Mouse (Mus musculus) ES-E14 (cell line): Measurements from ENCODE around the gene Izumo4. TPM values are rescaled to one million over a fixed set of nuclear protein-coding genes. Genes with fewer than 3 reads are reported as not detected.

Experiments used
- DNase-seq: peaks from one replicate; pipeline ENCODE4 v3.0.0-alpha.2; 2013; ENCODE audit warnings: low read depth, low spot score
- H3K27ac ChIP-seq: 2 replicates; pipeline ENCODE4 v1.5.1; 2012; ENCODE audit warnings: low read depth, mild to moderate bottlenecking, low read length, moderate library complexity, mixed read lengths; ENCODE audit not compliant: poor library complexity, insufficient read depth, severe bottlenecking
- H3K36me3 ChIP-seq: 2 replicates; pipeline ENCODE4 v1.6.1; 2012; ENCODE audit warnings: mild to moderate bottlenecking, low read length, moderate library complexity, mixed read lengths; ENCODE audit not compliant: control insufficient read depth, poor library complexity, insufficient read depth, severe bottlenecking
- H3K4me1 ChIP-seq, 2 experiments: fragments of 150-350 bp in 1 of 2; sonication (generic) in 1 of 2; 2 replicates each; pipeline ENCODE4 v1.6.1; 2012; ENCODE audit warnings: low read length in 2 of 2, mild to moderate bottlenecking in 1 of 2, mixed read lengths in 1 of 2; ENCODE audit not compliant: control insufficient read depth in 2 of 2, insufficient read depth in 2 of 2, poor library complexity in 1 of 2
- H3K4me3 ChIP-seq, 2 experiments: fragments of 150-350 bp in 1 of 2; sonication (generic) in 1 of 2; 2 replicates each; pipeline ENCODE4 v1.5.1; 2012; ENCODE audit warnings: low read length in 2 of 2, low read depth in 1 of 2, mild to moderate bottlenecking in 1 of 2, mixed read lengths in 1 of 2; ENCODE audit not compliant: insufficient read depth in 1 of 2, poor library complexity in 1 of 2, severe bottlenecking in 1 of 2
- H3K9ac ChIP-seq: 2 replicates; pipeline ENCODE4 v1.6.1; 2012; ENCODE audit warnings: low read depth, mild to moderate bottlenecking, low read length, mixed read lengths; ENCODE audit not compliant: poor library complexity, insufficient read depth, severe bottlenecking
- H3K9me3 ChIP-seq: fragments of 150-350 bp; sonication (generic); 2 replicates; pipeline ENCODE4 v1.6.1; 2012; ENCODE audit warnings: low read depth, mild to moderate bottlenecking, low read length; ENCODE audit not compliant: control insufficient read depth, insufficient read depth
- CHD2 ChIP-seq: IDR thresholded peaks from 2 replicates; pipeline ENCODE4 v1.6.1; 2014; ENCODE audit warnings: mild to moderate bottlenecking, low read depth, low read length, inconsistent platforms
- HCFC1 ChIP-seq: IDR thresholded peaks from 2 replicates; pipeline ENCODE4 v1.6.1; 2012; ENCODE audit warnings: low read length, inconsistent platforms, borderline replicate concordance; ENCODE audit not compliant: insufficient read depth
- MAFK ChIP-seq: IDR thresholded peaks from 2 replicates; pipeline ENCODE4 v1.6.1; 2014; ENCODE audit warnings: mild to moderate bottlenecking, low read depth, low read length, inconsistent platforms; ENCODE audit not compliant: insufficient read depth
- ZC3H11A ChIP-seq: IDR thresholded peaks from 2 replicates; pipeline ENCODE4 v1.6.1; 2012; ENCODE audit warnings: low read depth, mild to moderate bottlenecking, inconsistent platforms, low read length, borderline replicate concordance
- ZNF384 ChIP-seq: IDR thresholded peaks from 2 replicates; pipeline ENCODE4 v1.6.1; 2012; ENCODE audit warnings: low read depth, low read length, inconsistent platforms
- in situ Hi-C, 2 experiments: fragments of 600-800 bp; cut with MboI; formaldehyde crosslinking; loops; one replicate each; pipeline ENCODE4 v1.15.1; 2025; ENCODE audit warnings: low sequenced_read_pairs in 2 of 2, inconsistent platforms in 1 of 2; ENCODE audit not compliant: unreplicated experiment in 2 of 2
- total RNA-seq: library from RNA; depleted of rRNA; stranded (reverse); fragments of 300-350 nt; gene quantifications from 2 replicates; pipeline ENCODE4 v1.2.3, GENCODE M21; 2012

Gene Izumo4
- total RNA-seq, 1 experiment, result 8.9 TPM

DNA sequence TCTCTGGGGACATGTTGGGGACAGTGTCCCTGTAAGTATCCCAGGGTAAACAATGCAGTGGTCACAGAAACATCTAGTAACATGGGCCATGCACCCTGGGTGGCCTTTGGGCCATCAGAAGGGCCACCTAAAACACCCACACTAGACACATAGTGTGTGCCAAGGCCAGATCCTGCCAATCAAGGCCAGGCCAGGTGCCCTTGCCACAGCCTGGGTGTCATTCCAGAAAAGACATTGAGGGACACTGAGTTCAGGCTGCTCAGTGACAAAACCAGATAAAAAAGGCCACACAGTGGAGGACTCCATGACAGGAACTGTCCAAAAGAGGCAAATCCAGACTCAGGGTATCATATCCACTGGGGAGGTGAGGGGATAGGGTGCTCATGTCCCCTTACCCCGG, 18.3 kb upstream of the Izumo4 start:
- H3K4me3 ChIP-seq, result no peak overlapping the region
- no peak overlapping the region for H3K9ac ChIP-seq
- H3K9me3 ChIP-seq, result no peaks in the 10 kb centered on the region
- no peak for DNase-seq
- peaks cover 0 to 9% of the 10 kb centered on the region in 2 experiments; a peak in 3 of 4 replicates for H3K4me1 ChIP-seq
- H3K27ac ChIP-seq, result no peak overlapping the region
- TF ChIP-seq MAFK, result no peak
- in situ Hi-C loops, result no loop called here
- H3K36me3 ChIP-seq, result peaks cover 7% of the 10 kb centered on the region; the same call in 1 of the 2 replicates

DNA sequence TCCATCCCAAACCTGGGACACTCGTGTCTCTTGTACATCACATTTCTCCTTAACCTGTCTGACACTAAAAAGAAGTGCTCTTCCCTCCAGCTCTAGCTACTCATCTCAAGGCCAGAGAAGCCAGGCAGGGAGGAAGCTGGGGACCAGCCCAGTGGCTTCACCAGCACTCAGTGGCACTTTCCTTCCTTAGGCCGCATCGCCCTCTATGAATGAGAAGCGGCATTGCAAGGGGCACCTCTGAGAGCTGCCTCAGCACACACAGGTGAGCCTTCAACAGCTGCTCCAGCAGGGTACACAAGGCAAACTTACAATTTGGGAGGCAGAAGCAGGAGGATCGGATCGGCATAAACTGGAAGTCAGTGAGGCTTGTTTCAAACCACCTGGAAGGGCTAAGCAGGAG, 17.8 kb upstream of the Izumo4 start:
- no peak overlapping the region for H3K27ac ChIP-seq
- no peak overlapping the region for H3K9ac ChIP-seq
- peaks cover 0 to 5% of the 10 kb centered on the region in 2 experiments; a peak in 1 of 4 replicates for H3K4me1 ChIP-seq
- peak; percentile 28; the same call in 1 of the 2 replicates for TF ChIP-seq ZC3H11A
- no peak for TF ChIP-seq CHD2
- no peak for TF ChIP-seq HCFC1
- TF ChIP-seq ZNF384, result no peak
- TF ChIP-seq MAFK, result 0 out of 2 replicates have a peak, but pooled peaks have one; percentile 13
- no peaks in the 10 kb centered on the region for H3K9me3 ChIP-seq
- no peak overlapping the region for H3K4me3 ChIP-seq
- no peak for DNase-seq
- peaks cover 7% of the 10 kb centered on the region; the same call in 1 of the 2 replicates for H3K36me3 ChIP-seq
- in situ Hi-C loops, result no loop called here

DNA sequence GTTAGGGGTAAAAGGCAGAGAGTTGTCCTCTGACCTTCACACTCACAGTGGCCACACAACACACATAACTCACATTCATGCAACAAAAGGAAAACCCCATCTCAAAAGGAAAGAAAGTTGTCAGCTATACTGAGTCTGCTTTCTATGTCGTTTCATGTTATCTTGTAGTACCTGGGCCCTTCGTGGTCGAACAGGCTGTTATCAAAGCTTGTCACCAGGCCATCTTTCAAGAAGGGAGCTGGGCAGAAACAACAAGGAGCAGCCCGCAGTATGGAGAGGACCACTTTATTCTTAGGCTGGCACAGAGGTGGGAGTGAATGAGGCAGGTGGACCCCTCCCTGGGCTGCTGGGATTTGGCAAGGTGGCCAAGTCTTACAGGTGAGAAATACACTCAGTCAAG, 17.0 kb upstream of the Izumo4 start:
- no peaks in the 10 kb centered on the region for H3K9me3 ChIP-seq
- H3K4me1 ChIP-seq, result no peaks in the 10 kb centered on the region
- no peak for DNase-seq
- in situ Hi-C loops, result no loop called here
- H3K27ac ChIP-seq, result no peak overlapping the region
- H3K36me3 ChIP-seq, result peaks cover 8% of the 10 kb centered on the region; the same call in 1 of the 2 replicates
- H3K4me3 ChIP-seq, result no peak overlapping the region
- no peak overlapping the region for H3K9ac ChIP-seq
- TF ChIP-seq CHD2 (no peak), ZNF384 (no peak), HCFC1 (no peak), MAFK (no peak), ZC3H11A (no peak)

DNA sequence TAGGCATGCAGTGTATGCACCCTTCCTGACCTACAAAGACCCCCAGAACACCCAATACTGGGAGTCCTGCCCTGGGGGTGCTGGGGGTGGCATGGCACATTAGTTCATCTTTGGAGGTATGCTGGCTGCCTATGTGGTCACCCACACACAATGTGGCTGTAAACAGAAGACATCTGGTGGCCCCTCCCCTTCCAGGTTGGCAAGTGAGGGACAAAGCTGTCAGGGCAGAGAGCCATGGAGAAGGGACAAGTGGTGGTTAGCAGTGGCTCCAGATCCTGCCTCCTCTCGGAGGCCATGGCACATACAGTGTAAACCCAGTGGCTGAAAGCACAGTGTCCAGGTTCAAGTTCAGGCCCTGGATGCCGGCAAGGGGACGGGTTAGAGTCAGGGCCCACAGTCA, 15.4 kb upstream of the Izumo4 start:
- H3K36me3 ChIP-seq, result peaks cover 15% of the 10 kb centered on the region; the same call in 1 of the 2 replicates
- in situ Hi-C loops, result no loop called here

DNA sequence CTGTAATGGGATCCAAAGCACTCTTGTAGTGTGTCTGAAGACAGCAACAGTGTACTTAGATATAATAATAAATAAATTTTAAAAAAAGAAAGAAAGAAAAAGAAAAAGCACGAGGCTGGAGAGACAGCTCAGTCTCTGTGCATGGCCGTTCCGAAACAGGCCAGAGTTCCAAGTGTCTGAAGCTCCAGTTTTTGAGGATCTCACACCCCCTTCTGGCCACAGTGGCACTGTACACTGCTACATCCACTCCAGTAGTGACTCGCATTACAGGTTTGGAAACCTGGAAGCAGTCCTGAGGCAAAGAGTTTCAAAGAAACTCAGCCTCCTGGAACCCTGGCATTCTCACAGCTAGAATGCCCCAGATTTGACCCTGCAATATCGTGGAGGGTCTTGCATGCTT, 14.1 kb upstream of the Izumo4 start:
- H3K4me3 ChIP-seq, result no peak overlapping the region

More for the DNA sequence above, 15.4 kb upstream of the Izumo4 start:
- Histone ChIP-seq H3K9ac (no peak overlapping the region), H3K9me3 (no peaks in the 10 kb centered on the region), H3K4me3 (no peak overlapping the region), H3K4me1 (peaks cover 0 to 5% of the 10 kb centered on the region in 2 experiments; a peak in 1 of 4 replicates), H3K27ac (no peak overlapping the region)
- TF ChIP-seq HCFC1, result no peak
- TF ChIP-seq CHD2, result no peak
- no peak for TF ChIP-seq MAFK
- TF ChIP-seq ZC3H11A, result no peak
- no peak for TF ChIP-seq ZNF384
- no peak for DNase-seq

More for the DNA sequence above, 14.1 kb upstream of the Izumo4 start:
- Histone ChIP-seq H3K27ac (no peak overlapping the region), H3K9ac (no peak overlapping the region), H3K4me1 (peaks cover 0 to 9% of the 10 kb centered on the region in 2 experiments; a peak in 1 of 4 replicates), H3K36me3 (peaks cover 15% of the 10 kb centered on the region; the same call in 1 of the 2 replicates), H3K9me3 (no peaks in the 10 kb centered on the region)
- DNase-seq, result peak; percentile 68
- in situ Hi-C loops, result no loop called here
- TF ChIP-seq ZNF384 (no peak), ZC3H11A (0 out of 2 replicates have a peak, but pooled peaks have one; percentile 14), MAFK (no peak)
